Mouse (Mus musculus) heart, postnatal 0 days (tissue): ENCODE measurements at regions not wholly inside any gene's neighbourhood (a gene's known extent, or its start where the extent isn't known, plus 50 kb on each side); places are given as distances from the start of the nearest gene placed in this dataset.

ENCODE experiments used
- CTCF ChIP-seq: IDR thresholded peaks from 2 replicates; pipeline ENCODE4 v1.5.1; 2016; ENCODE audit warnings: antibody characterized with exemption, control low read depth, low read depth
- EP300 ChIP-seq: IDR thresholded peaks from 2 replicates; pipeline ENCODE4 v1.6.1; 2016; ENCODE audit warnings: antibody characterized with exemption, low read depth

DNA sequence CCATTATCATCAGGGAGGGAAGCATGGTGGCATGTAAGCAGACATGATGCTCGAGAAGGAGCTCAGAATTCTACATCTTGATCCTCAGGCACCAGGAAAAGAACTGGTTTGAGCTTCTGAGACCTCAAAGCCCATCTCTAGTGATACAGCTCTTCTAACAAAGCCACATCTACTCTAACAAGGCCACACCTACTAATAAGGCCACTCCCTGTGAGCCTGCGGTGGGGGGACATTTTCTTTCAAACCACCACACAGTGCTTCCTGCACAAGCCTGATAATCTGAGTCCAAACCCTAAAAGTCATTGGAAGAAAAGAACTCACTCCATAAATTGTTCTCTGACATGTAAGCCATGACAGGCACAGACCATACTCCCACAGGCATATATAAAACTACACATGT is 85.0 kb upstream of the Nsun6 start:
- no peak for TF ChIP-seq CTCF
- no peak for TF ChIP-seq EP300
